Mouse (Mus musculus): ENCODE data around the gene Max. TPM values are rescaled to one million over a fixed set of nuclear protein-coding genes. Genes with fewer than 3 reads are reported as not detected.

Max gene
- polyA plus RNA-seq, 2 experiments from 2014 or later: 38.1 to 126 TPM

GRCm38 (mm10) chr12:76920398-76920797, 41.6 kb downstream of the Max start:
- ATAC-seq: no peak

GRCm38 (mm10) chr12:76918855-76919254, 43.1 kb downstream of the Max start:
- ATAC-seq: no peak

DNA sequence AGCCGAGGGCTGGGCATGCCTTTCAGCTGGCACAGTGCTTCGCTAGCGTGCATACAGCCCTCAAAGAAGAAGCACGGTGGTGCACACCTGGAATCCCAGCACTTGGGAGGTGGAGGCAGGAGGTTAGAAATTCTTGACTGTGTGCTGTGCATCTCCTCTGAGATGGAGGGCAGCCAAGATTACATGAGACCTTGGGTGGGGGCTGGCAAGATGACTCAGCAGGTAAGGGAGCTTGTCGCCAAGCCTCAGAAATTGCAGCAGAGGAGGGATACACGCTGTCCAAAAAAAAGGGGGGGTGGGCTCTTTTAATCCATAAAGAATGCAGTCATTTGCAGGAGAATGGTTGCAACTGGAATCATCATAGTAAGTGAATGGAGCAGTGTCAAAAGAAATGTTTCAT, 43.9 kb downstream of the Max start:
- no peak for ATAC-seq

DNA sequence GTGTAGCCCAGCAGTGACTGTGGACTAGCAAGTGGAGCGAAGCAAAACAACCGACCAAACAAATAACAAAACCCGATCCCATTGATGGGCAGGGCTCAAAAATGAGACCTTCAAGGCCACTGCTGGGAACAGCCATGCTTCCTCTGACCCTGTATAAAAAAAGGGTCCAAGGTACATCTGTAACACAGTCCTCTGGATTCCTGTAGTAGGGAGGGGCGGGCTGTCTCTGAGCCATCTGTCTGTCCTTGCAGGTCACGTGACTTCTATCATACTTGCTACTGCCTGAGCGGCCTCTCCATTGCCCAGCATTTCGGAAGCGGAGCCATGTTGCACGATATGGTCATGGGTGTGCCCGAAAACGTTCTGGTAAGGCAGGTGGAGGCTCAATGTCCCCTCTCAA, 45.8 kb downstream of the Max start:
- ATAC-seq: no peak

DNA sequence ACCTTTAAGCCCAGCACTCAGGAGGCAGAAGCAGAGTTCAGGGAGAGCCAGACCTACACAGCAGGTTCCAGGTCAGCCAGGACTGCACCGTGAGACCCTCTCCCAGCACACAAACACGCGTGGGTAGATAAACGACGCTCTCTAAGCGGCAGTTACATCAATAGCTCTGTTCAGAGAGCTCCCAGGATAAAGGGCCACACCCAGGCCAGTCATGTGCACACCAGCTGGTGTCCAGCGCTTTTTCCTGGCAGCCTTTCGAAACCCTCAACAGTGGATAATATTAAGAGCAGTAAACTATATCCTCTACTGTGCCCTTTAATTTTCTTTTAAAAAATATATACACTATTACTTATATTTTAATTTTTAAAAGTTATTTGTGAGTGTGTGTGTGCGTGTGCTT, 49.8 kb downstream of the Max start:
- no peak for ATAC-seq

GRCm38 (mm10) chr12:76911171-76911726, 50.8 kb downstream of the Max start:
- ATAC-seq: no peak

DNA sequence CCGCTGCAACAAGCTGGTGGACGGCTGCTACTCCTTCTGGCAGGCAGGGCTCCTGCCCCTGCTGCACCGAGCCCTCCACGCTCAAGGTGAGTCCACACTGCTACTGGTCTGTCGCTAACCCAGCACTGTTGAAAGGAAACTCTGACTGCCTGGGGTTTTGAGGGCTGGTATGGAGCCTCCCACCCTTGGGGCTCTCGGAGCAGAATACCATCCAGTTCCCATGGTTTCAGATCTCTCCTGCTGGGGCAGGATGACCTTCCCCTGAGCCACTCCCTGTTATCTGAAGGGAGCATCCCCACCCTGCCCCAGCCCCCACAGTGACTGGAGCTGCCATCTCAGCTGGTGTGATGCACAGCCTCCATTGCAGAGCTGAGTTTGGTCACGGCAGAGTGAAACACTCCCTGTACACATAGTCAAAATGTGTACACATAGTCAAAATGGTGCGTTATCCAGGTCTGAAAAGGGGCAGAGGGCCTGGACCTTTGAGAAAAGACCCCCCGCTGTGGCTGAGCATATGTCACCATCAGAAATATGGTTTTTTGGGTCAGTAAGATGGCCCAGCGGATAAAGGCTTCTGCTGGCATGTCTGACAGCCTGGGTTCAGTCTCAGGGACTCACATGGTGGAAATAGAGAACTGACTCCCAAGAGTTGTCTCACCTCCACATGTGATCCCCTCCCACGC, 51.6 kb downstream of the Max start:
- no peak for ATAC-seq

DNA sequence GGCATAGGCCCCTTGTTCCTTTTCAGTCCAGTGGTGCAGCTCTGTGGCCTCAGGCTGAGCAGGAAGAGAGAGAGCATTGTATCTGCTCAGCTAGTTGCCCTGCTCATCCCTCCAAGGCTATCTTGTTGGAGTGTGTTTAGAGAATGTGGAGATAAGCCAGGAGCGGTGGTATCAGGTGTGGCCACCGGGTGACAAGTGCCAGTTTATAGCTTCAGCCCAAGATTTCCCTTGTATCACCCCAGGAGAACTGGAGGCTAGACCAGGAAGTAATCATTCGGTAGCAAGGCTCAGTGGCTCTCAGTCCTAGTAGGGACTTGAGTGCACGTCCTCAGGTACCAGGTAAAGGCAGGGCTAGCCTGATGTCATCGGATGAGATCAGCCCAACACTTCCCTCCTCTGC, 52.8 kb downstream of the Max start:
- no peak for ATAC-seq

- ATAC-seq: no peak
Observed at GRCm38 (mm10) chr12:76906278-76906677, 55.7 kb downstream of the Max start.

DNA sequence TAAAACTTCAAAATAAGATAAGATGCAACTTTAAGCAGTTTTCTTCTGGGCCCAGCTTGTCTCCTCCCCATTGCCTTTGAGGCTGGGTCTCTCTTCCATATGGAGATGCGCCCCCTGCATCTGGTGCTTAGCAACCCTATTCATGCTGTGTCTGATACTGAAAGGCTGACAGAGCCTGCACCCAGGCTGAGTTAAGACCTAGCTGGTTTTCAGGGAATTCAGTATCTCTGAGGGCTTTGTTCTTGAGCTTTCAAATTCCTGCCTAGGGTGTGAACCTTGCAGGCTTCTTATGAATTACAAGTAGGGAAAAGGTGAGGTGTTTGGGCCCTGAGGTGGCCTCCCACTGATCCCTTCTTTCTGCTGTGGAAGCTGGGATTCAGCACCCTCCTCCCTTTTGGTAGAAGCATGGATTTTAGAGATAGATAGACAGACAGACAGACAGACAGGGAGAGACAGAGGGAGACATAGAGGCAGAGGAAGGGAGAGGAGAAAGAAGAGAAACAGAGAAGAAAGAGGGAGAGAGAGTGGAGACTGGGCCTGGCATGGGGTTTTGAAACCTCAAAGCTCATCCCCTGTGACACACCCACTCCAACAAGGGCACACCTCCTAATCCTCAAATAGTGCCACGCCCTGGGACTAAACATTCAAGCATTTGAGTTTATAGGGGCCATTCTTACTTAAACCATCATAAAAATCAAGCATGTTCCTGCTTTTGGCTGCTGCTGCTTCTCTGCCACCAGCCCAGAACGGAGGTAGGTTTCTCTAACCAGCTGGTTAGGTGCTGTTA, 60.3 kb downstream of the Max start:
- no peak for ATAC-seq

GRCm38 (mm10) chr12:76899261-76899975, 62.6 kb downstream of the Max start:
- no peak for ATAC-seq

DNA sequence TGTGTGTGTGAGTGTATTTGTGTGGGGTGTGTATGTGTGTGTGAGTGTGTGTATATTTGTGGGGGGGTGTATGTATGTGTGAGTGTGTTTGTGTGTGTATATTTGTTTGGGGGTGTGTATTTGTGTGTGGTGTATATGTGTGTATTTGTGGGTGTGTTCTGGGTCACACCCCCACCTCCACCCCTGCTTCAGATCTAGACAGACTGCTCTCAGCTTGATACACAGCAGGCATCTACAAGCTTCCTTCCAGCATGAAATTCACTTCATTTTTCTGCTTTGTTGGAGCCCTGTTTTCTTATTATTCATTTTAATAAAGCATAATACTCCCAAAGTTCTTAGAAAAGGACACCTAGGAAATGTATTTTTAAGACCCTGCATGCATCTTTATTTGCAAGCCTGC, 63.9 kb downstream of the Max start:
- no peak for ATAC-seq

- no peak for ATAC-seq
Observed at GRCm38 (mm10) chr12:76897006-76897405, 65.0 kb downstream of the Max start.

DNA sequence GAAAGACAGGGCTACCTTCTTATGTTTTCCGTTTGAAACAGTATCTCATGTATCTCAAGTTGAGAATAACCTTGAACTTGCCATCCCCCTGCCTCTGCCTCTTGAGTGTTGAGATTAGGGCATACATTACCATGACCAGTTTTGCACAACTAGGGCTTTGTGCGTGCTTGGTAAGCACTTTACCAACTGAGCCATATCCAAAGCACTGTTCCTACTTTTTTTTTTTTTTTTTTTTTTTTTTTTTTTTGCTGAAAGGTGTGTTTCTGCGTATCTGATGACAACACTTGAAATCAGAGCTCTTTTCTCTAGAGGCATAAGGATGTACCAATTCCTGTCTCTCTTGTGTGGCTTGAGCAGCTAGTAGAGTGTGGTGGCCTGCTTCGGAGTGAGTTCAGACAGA, 65.4 kb downstream of the Max start:
- ATAC-seq: no peak

GRCm38 (mm10) chr12:76895777-76896176, 66.2 kb downstream of the Max start:
- ATAC-seq: no peak

GRCm38 (mm10) chr12:76894792-76895559, 67.0 kb downstream of the Max start:
- ATAC-seq: no peak

DNA sequence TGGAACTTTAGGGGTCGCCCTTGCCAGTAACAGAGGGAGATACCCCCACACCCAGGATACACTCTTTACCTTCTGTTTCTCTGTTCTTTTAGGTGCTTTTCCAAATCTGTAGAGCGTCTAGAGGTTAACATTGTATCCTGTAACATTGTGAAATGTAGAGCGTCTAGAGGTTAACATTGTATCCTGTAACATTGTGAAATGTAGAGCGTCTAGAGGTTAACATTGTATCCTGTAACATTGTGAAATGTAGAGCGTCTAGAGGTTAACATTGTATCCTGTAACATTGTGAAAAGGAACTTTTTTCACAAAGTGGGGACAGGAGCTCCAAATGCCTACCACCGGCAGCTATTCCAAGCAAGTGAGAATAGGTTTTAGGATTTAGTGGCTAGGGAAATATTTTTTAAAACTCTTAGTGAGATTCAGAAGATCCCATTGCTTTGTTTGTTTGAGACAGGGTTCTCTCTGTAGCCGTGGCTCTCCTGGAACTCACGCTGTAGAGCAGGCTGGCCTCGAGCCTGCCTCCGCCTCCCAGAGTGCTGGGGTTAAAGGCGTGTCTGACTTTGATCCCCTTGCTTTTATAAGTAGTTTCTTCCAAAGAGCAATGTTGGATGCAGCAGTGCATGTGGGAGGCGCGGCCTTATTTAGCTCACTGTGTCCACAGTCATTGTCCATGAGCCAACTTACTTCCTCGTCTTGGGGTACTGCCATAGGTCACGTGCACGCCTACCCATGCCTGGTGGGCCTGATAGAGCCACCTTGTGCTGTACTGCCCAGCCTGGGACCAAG, 68.9 kb downstream of the Max start:
- ATAC-seq: no peak

DNA sequence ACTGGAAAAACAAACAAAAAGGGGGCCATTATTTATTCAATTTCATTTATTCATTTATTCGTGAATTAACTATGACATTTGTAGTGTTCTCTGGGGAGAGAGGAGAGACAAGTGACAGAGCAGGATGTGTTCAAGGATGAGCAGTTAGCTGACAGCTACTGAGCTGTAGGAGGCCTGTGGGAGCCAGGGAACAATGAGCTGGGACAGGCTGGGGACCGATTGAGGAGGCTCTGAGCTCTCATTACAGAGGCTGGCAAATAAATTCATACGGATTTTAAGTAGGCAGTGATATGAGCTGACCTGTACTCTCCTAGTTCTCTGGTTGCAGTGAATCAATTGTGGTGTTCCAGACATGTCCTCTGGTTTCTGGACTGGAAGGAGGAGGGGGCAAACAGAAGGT, 70.8 kb downstream of the Max start:
- ATAC-seq: no peak

- ATAC-seq: no peak
Observed at GRCm38 (mm10) chr12:76889404-76890184, 72.4 kb downstream of the Max start.

- ATAC-seq: no peak
Observed at GRCm38 (mm10) chr12:76887941-76888340, 74.1 kb downstream of the Max start.

Data from CD4-positive, CD25-positive, alpha-beta regulatory T cell, adult 4 months (primary cell).